Mouse (Mus musculus) MEL (cell line): ENCODE measurements around the gene Slc5a10. TPM values are rescaled to one million over a fixed set of nuclear protein-coding genes. Genes with fewer than 3 reads are reported as not detected.

ENCODE experiments used
- DNase-seq: peaks from one replicate; pipeline ENCODE4 v3.0.0; 2011; ENCODE audit warnings: low read depth, low spot score
- H3K27ac ChIP-seq: 2 replicates; pipeline ENCODE4 v1.5.1; 2012; ENCODE audit warnings: low read depth, mild to moderate bottlenecking, control low read depth, low read length, moderate library complexity; ENCODE audit not compliant: control insufficient read depth
- H3K27me3 ChIP-seq, 2 experiments: fragments of 150-350 bp in 1 of 2; sonication (generic) in 1 of 2; 2 replicates each; pipeline ENCODE4 v1.6.1; 2012; ENCODE audit warnings: low read length in 2 of 2, mild to moderate bottlenecking in 2 of 2, improper control_type of control experiment in 1 of 2, moderate library complexity in 1 of 2; ENCODE audit not compliant: insufficient read depth in 2 of 2, control insufficient read depth in 1 of 2
- H3K36me3 ChIP-seq, 2 experiments: 2 replicates each; pipeline ENCODE4 v1.6.1; 2012 to 2014; ENCODE audit warnings: low read length in 2 of 2, improper control_type of control experiment in 1 of 2, inconsistent platforms in 1 of 2, mild to moderate bottlenecking in 1 of 2; ENCODE audit not compliant: insufficient read depth in 2 of 2, control insufficient read depth in 1 of 2
- H3K4me1 ChIP-seq, 2 experiments: fragments of 150-350 bp in 1 of 2; sonication (generic) in 1 of 2; 2 replicates each; pipeline ENCODE4 v1.6.1; 2012; ENCODE audit warnings: low read length in 2 of 2, improper control_type of control experiment in 1 of 2, mild to moderate bottlenecking in 1 of 2; ENCODE audit not compliant: insufficient read depth in 2 of 2, control insufficient read depth in 1 of 2
- H3K4me3 ChIP-seq, 2 experiments: fragments of 150-350 bp in 1 of 2; sonication (generic) in 1 of 2; 2 replicates each; pipeline ENCODE4 v1.5.1; 2012; ENCODE audit warnings: low read depth in 2 of 2, low read length in 2 of 2, mild to moderate bottlenecking in 2 of 2, moderate library complexity in 2 of 2, control low read depth in 1 of 2, improper control_type of control experiment in 1 of 2; ENCODE audit not compliant: control insufficient read depth in 1 of 2, insufficient read depth in 1 of 2
- H3K79me2 ChIP-seq: 2 replicates; pipeline ENCODE4 v1.6.1; 2012; ENCODE audit warnings: mild to moderate bottlenecking, low read length, moderate library complexity; ENCODE audit not compliant: control insufficient read depth, poor library complexity, insufficient read depth
- H3K9ac ChIP-seq: 2 replicates; pipeline ENCODE4 v1.6.1; 2012; ENCODE audit warnings: low read depth, mild to moderate bottlenecking, control low read depth, low read length, moderate library complexity; ENCODE audit not compliant: control insufficient read depth, poor library complexity, severe bottlenecking
- H3K9me3 ChIP-seq: fragments of 150-350 bp; sonication (generic); replicated peaks from 2 replicates; pipeline ENCODE4 v1.6.1; 2012; ENCODE audit warnings: mild to moderate bottlenecking, low read length, improper control_type of control experiment, moderate library complexity; ENCODE audit not compliant: insufficient read depth
- BHLHE40 ChIP-seq: IDR thresholded peaks from 2 replicates; pipeline ENCODE4 v1.6.1; 2012; ENCODE audit warnings: low read depth, mild to moderate bottlenecking, inconsistent platforms, low read length, improper control_type of control experiment, borderline replicate concordance
- CHD1 ChIP-seq: IDR thresholded peaks from 2 replicates; pipeline ENCODE4 v1.6.1; 2012; ENCODE audit warnings: low read depth, mild to moderate bottlenecking, inconsistent platforms, low read length, improper control_type of control experiment
- CHD2 ChIP-seq: IDR thresholded peaks from 2 replicates; pipeline ENCODE4 v1.6.1; 2011; ENCODE audit warnings: low read length, improper control_type of control experiment
- CTCF ChIP-seq, 3 experiments: IDR thresholded peaks in 2 of 3; conservative IDR thresholded peaks in 1 of 3; 2 replicates each; pipeline ENCODE4 v1.5.1; 2011 to 2012; ENCODE audit warnings: low read length in 3 of 3, low read depth in 2 of 3, mild to moderate bottlenecking in 2 of 3, improper control_type of control experiment in 1 of 3, inconsistent platforms in 1 of 3, mixed read lengths in 1 of 3, moderate library complexity in 1 of 3; ENCODE audit not compliant: control insufficient read depth in 1 of 3, insufficient read depth in 1 of 3, poor library complexity in 1 of 3, severe bottlenecking in 1 of 3
- ETS1 ChIP-seq: IDR thresholded peaks from 2 replicates; pipeline ENCODE4 v1.6.1; 2012; ENCODE audit warnings: low read depth, mild to moderate bottlenecking, inconsistent platforms, low read length, improper control_type of control experiment, moderate library complexity
- HCFC1 ChIP-seq: IDR thresholded peaks from 2 replicates; pipeline ENCODE4 v1.6.1; 2012; ENCODE audit warnings: low read depth, mild to moderate bottlenecking, inconsistent platforms, low read length, improper control_type of control experiment, moderate library complexity
- JUND ChIP-seq: IDR thresholded peaks from 2 replicates; pipeline ENCODE4 v1.6.1; 2011; ENCODE audit warnings: low read depth, mild to moderate bottlenecking, improper control_type of control experiment, low read length
- NRF1 ChIP-seq: IDR thresholded peaks from 2 replicates; pipeline ENCODE4 v1.6.1; 2014; ENCODE audit warnings: low read depth, mild to moderate bottlenecking, inconsistent platforms, low read length, improper control_type of control experiment, moderate library complexity; ENCODE audit not compliant: poor library complexity, insufficient read depth, severe bottlenecking
- POLR2A ChIP-seq, 2 experiments: IDR thresholded peaks; 2 replicates each; pipeline ENCODE4 v1.6.1; 2011 to 2012; ENCODE audit warnings: low read length in 2 of 2, mild to moderate bottlenecking in 2 of 2, control low read depth in 1 of 2, improper control_type of control experiment in 1 of 2, low read depth in 1 of 2, moderate library complexity in 1 of 2; ENCODE audit not compliant: control insufficient read depth in 1 of 2, insufficient read depth in 1 of 2, poor library complexity in 1 of 2
- POLR2AphosphoS2 ChIP-seq: IDR thresholded peaks from 2 replicates; pipeline ENCODE4 v1.6.1; 2011; ENCODE audit warnings: low read length, improper control_type of control experiment
- SIN3A ChIP-seq: IDR thresholded peaks from 2 replicates; pipeline ENCODE4 v1.6.1; 2012; ENCODE audit warnings: low read length, improper control_type of control experiment, inconsistent platforms
- TAL1 ChIP-seq: IDR thresholded peaks from 2 replicates; pipeline ENCODE4 v1.6.1; 2012; ENCODE audit warnings: mild to moderate bottlenecking, inconsistent platforms, low read length, moderate library complexity, mixed read lengths
- TBP ChIP-seq: IDR thresholded peaks from 2 replicates; pipeline ENCODE4 v1.8.0; 2011; ENCODE audit warnings: low read depth, low read length, improper control_type of control experiment
- TCF12 ChIP-seq: IDR thresholded peaks from 2 replicates; pipeline ENCODE4 v1.6.1; 2014; ENCODE audit warnings: low read depth, mild to moderate bottlenecking, inconsistent platforms, low read length, improper control_type of control experiment, moderate library complexity
- USF1 ChIP-seq: IDR thresholded peaks from 2 replicates; pipeline ENCODE4 v1.6.1; 2014; ENCODE audit warnings: low read depth, mild to moderate bottlenecking, inconsistent platforms, low read length, improper control_type of control experiment, moderate library complexity
- USF2 ChIP-seq, 2 experiments: IDR thresholded peaks; 2 replicates each; pipeline ENCODE4 v1.6.1; 2011 to 2012; ENCODE audit warnings: improper control_type of control experiment in 2 of 2, low read length in 2 of 2, borderline replicate concordance in 1 of 2, inconsistent platforms in 1 of 2, low read depth in 1 of 2, mild to moderate bottlenecking in 1 of 2; ENCODE audit not compliant: insufficient read depth in 1 of 2
- ZC3H11A ChIP-seq: IDR thresholded peaks from 2 replicates; pipeline ENCODE4 v1.6.1; 2012; ENCODE audit warnings: low read depth, mild to moderate bottlenecking, inconsistent platforms, low read length, improper control_type of control experiment
- polyA plus RNA-seq, 2 experiments: library from polyadenylated mRNA; stranded (reverse) in 1 of 2; unstranded in 1 of 2; fragments of >175 nt in 1 of 2; fragments of >200 nt in 1 of 2; gene quantifications; 2 replicates each; pipeline versions ENCODE4 v1.2.1 to v1.2.4; 2012; ENCODE audit warnings: low replicate concordance in 2 of 2, low read depth in 1 of 2; ENCODE audit not compliant: insufficient read length in 2 of 2, insufficient read depth in 1 of 2, missing spikeins in 1 of 2
- total RNA-seq: library from RNA; depleted of rRNA; stranded (reverse); fragments of 300-350 nt; gene quantifications from 2 replicates; pipeline ENCODE4 v1.2.3, GENCODE M21; 2012

Gene Slc5a10
- total and polyA plus RNA-seq, 3 experiments, result 0.08 TPM; not detected in 2

DNA sequence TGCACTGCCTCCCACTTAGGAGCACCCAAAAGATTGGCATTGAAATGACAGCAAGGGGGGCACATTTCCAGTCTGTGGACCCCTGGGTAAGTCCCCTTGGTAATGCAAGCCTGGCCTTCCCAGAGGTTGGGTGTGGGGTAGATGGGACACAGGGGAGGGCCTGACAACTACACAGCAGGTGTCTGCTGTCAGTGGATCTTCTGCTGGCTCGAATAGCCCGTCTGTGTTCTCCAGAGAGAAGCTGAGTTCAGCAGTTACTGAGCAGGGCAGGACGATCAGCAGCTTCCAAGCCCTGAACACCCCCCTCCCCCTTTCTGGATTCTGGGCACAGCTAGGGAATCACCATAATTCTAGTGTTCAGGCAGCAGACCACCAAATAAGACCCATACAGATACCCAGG lies 1.2 kb downstream of the Slc5a10 start:
- Histone ChIP-seq H3K27ac (no peak overlapping the region), H3K36me3 (0 out of 4 replicates have a peak, but pooled peaks cover 0 to 1% of the 10 kb centered on the region in 2 experiments), H3K4me1 (peaks cover 0 to 4% of the 10 kb centered on the region in 2 experiments; a peak in 1 of 4 replicates), H3K4me3 (no peak overlapping the region), H3K79me2 (no peaks in the 10 kb centered on the region), H3K27me3 (no peaks in the 10 kb centered on the region), H3K9ac (no peak overlapping the region), H3K9me3 (no peaks in the 10 kb centered on the region)
- no peak for TF ChIP-seq ZC3H11A
- no peak for TF ChIP-seq USF1
- TF ChIP-seq CTCF (IDR thresholded peaks at IDR 0.05 in 2 of 3, conservative IDR thresholded peaks at IDR 0.05 in 1 of 3; ENCODE audit: control insufficient read depth in 1 of 3, insufficient read depth in 1 of 3, low read depth in 2 of 3, low read length in 3 of 3, poor library complexity in 1 of 3, severe bottlenecking in 1 of 3), result no peak
- TF ChIP-seq TCF12, result no peak
- TF ChIP-seq JUND, result no peak
- TF ChIP-seq CHD2, result no peak
- no peak for TF ChIP-seq USF2 (IDR thresholded peaks at IDR 0.05; ENCODE audit: borderline replicate concordance in 1 of 2, insufficient read depth in 1 of 2, low read depth in 1 of 2, low read length in 2 of 2)
- no peak for TF ChIP-seq CHD1
- no peak for TF ChIP-seq TAL1
- no peak for TF ChIP-seq NRF1
- no peak for TF ChIP-seq SIN3A
- no peak for TF ChIP-seq BHLHE40
- TF ChIP-seq ETS1, result no peak
- no peak for TF ChIP-seq POLR2AphosphoS2
- no peak for DNase-seq

DNA sequence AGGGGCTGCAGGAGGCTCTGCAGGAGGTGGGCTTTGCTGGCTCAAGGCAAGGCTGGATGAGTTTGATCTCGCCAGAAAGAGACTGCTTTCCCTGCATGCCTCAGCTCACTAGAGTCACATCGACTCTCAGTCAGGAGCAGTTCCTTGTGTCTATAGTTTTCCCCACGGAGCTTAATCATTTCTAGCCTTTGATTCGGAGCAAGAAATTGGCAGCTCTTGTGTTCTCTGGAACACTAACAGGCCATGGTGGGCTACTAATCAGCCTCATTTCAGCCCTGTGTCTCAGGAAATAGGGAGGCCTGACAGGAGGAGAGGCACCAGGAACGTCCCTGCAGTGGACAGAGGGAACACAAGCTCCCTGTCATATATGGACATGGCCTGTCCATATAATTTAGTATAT lies 2.6 kb downstream of the Slc5a10 start:
- no peaks in the 10 kb centered on the region for H3K79me2 ChIP-seq
- no peak for DNase-seq
- H3K4me3 ChIP-seq, result no peak overlapping the region
- H3K9me3 ChIP-seq, result no peaks in the 10 kb centered on the region
- no peak overlapping the region for H3K27ac ChIP-seq
- no peak for TF ChIP-seq TBP
- no peak for TF ChIP-seq ETS1
- TF ChIP-seq POLR2A (IDR thresholded peaks at IDR 0.05; ENCODE audit: control insufficient read depth in 1 of 2, insufficient read depth in 1 of 2, low read depth in 1 of 2, low read length in 2 of 2, poor library complexity in 1 of 2), result no peak
- no peak for TF ChIP-seq CHD1
- no peak for TF ChIP-seq TAL1
- no peak for TF ChIP-seq HCFC1
- 0 out of 4 replicates have a peak, but pooled peaks cover 0 to 2% of the 10 kb centered on the region in 2 experiments for H3K36me3 ChIP-seq
- H3K4me1 ChIP-seq, result peaks cover 0 to 8% of the 10 kb centered on the region in 2 experiments; a peak in 1 of 4 replicates
- no peak overlapping the region for H3K9ac ChIP-seq
- no peaks in the 10 kb centered on the region for H3K27me3 ChIP-seq
